Mouse (Mus musculus): ENCODE measurements at regions not wholly inside any gene's neighbourhood (a gene's known extent, or its start where the extent isn't known, plus 50 kb on each side); places are given as distances from the start of the nearest gene placed in this dataset.

DNA sequence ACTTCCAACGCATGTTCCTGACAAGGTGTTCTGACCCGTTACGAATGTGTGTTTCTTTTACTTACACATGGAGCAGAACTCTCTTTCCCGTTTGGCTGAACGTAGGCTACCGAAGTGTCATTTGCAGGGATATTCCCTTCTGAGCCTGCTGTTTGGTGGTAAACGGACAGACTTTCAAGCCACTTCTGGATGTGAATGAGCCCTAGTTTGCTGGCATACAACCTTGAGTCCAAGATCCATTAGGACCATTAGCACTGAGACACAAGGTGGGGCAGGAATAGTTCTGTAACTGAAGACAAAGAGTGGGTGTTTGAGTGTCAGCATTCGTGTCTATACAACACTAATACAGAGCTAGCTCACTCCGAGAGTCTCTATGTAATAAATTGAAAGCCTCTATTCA, 113.3 kb upstream of the Rmdn2 start:
- DNase-seq: no peak

DNA sequence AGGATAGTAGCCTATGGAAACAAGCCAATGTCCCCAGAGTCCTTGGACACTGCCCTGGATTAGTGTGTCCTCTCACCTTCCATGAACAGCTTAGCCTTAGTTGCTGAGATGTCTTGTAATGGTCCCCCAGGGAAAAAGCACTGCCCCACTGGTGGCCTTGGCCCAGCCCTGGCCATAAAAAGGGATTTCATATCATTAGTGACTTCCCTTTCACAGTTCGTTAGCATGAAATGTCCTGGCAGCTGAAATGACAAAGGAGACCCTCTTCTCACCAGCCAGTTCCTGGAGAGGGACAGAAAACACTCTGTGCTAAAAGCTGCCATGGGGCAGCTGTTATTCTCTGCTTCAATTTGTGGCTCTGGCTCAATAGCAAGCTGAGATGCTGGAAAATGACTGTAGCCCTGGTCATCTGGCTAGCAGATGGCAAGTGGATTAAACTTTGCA, 110.6 kb upstream of the Rmdn2 start:
- no peak for DNase-seq

DNA sequence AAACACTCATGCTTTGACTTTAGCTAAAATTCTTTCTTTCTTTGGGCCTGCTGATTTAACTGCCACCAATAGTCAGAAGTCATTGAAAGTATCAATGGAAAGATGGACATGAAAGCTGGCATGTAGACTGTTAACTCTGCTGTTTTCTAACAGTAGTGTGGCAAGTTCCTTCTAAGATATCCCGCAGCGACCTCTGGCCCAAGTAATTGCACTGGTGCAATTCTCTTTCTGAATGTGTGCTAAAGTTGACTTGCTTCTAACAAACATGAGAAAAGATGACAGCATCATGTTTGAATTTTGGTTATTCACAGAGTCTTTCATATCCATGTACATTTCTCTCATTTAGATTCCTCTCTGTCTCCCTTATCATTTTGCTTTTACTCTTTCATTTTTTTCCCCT, 109.7 kb upstream of the Rmdn2 start:
- no peak for DNase-seq

DNA sequence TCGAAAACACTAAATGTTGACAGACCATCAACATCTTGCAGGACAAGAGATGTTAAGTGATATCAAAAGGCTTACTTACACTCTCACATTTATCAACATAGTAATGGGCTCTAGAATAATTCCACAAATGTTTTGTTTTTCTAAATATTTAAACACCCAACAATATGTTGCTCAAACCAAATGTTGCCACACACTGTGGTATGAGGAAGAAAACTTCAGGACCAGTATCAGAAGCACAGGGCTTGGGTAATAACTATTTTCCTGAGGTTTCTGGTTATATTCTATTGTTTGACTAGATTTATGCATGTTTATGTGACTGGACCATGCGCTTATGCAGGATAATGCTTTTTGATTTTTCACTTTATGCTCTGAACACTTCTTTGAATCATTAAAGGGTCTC, 108.6 kb upstream of the Rmdn2 start:
- no peak for DNase-seq

DNA sequence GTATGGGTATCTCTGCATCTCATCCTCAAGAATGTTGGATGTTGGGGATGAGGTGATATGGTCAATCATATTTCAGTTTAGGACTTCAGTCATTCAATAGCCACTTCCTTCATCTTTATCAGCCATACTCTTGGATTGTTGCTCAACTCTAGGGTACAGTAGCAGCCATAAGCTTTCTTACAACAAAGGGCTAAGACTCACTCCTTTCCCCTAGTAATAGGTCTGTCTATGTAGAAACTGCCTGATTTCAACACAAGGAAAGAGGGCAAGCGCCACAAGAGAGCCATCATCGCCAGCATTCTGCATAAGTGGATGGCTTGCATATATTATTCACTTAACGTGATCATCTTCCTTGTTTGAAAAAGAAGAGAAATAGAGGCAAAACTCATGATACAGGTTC, 107.5 kb upstream of the Rmdn2 start:
- no peak for DNase-seq

DNA sequence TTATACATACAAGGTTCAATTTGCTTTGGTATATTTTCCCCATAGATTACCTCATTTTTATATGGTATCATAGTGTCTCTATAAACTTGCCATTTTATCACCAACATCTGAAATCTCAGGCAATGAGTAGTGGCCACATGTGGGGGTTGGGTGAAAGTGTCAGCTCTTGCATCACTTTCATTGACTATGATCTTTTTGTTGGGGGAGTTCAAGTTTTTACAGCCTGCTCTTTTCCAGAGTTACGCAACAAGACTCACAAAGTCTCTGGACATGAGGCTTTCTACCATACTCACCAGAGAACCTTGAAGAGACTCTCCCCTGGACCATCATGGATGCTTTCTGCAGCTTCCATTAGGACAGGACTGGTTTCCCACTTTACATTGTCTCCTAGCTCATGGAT, 106.1 kb upstream of the Rmdn2 start:
- no peak for DNase-seq

DNA sequence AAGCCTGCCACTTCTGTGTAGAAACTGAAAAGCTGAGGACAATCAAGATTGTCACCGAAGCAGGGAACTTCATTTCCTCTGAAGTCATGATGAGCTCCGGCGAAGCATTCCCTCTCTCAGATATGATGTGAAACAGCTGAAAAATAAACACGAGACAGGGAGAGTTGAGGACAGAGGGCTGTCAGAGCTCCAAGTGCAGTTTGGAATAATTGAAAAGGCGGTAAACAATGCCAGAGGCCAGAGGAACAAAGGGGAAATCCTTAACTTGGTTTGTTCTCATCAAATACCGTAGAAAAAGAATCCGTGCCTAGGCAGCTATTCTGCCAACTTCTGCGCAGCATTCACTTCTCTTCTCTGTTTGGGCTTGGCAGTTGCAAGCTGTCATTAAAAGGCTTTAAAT, 102.4 kb upstream of the Rmdn2 start:
- no peak for DNase-seq

DNA sequence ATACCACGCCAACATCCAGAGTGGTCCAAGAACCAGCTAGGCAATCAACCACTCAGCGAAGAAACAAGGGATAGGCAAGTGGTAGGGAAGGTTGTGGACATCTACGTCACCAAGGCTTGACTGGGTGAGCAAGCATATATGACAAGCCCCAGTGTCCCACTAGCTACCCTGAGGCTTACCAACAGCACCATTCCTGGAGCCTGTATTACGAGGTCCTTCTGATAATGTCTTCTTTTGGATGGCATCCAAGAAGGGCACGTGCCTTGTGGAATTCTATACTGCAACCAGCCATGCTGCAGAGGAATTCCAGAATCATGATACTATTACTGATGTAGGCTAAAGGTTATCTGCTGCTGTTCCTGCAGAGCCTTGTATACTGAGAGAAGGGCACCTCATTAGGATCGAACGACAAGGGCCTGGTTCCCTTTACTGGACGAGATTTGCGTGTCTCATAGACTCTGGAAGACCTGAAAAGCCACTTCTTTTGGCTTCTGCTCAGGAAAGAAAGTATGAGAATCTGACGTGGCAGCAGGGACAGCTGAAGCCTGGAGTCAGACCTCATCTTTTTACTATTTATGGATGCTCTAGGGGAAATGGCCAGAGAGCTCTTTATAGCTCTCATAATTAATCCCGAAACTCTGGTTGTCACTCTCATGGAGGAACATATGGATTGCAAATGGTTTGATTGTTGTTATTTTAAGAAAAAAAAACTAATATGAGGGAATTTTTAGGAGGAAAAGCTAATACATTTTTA, 101.5 kb upstream of the Rmdn2 start:
- no peak for DNase-seq

DNA sequence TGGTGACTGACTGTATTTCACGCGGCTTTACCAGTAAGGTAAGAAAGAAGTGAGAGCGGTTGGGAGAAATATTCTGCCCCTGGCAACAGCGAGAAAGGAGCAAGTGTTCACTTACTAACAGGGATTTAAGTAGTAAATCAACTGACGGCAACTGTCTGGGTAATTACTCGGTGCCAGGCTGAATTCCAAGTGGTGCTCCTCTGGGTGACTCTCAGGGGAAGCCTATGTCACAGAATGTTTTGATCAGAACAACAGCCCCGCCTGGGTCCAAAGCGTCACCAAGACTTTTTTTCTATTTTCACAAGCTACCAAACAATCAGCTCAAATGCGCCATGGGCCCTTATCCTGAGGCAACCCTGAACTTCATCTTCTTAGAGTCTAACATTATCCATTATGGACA, 100.4 kb upstream of the Rmdn2 start:
- no peak for DNase-seq

DNA sequence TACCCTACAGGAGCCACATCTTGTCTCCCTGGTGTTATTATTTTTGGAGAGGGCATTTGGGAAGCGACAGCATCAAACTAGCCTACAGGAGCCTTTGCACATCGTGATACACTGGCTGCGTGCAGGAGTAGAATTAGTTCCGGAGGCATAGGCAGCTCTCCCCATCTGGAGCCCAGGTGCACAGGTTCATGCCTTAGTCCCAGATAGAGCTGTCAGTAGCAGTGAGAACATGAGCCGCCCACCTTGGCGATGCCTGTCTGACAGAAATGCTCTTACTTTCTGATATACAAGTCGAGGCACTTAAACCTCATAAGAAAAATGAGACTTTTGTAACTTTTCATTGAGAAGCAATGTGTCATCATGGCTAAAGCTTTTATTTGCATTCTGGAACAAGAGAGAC, 97.6 kb upstream of the Rmdn2 start:
- DNase-seq: no peak

DNA sequence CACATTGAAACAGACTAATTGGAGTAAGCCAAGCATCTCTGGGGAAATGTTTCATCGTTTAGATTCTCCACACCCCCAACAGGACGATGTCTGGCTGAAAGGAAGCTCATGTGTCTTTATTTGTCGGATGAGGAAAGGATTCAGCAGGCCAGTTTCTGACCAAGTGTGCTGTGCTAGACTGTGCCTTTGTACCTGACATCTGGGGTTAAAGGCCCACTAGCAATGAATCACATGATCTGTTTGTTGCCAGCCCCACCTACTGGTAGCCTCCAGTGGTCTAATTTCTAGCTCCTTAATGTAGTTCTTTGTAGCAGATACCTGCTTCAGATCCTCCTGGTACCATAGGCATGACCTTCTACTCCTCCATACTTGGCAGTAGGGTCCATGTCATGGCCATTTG, 93.5 kb upstream of the Rmdn2 start:
- DNase-seq: no peak

DNA sequence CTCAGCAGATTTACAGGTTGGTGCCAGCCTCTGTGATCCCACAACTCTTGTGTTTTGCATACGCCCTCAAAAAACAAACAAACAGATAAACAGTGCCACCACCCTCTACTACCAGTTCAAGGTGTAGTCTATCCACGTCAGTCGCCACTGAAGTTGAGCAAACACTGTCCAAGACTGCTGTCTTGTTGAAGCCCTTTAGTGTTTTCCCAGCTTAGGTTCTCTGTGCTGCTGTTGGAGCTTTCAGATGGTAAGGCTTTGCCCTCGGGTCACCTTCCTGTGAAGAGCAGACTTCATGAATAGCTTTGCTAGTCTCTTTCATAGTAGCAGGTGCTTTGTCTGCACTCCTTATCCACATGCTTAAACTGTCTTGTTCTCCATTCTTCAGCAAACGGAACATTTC, 93.0 kb upstream of the Rmdn2 start:
- DNase-seq: no peak

DNA sequence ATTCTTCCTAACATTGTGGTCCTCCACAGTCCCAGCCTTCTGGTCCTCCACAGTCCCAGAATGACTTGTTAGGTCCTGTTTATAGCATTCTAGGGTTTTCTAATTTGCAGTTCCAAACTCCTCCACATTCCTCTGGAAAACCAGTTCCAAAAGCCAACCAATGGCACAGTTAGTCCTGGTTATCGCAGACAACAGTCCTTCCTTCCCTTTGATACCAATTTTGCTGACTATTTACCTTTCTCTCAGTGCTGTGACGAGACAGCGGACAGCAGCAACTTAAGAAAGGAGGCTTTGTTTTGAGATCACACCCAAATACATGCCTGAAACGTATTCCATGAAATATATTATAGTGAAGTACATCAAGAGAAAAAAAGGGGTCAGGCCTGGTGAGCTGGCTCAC, 92.3 kb upstream of the Rmdn2 start:
- no peak for DNase-seq

DNA sequence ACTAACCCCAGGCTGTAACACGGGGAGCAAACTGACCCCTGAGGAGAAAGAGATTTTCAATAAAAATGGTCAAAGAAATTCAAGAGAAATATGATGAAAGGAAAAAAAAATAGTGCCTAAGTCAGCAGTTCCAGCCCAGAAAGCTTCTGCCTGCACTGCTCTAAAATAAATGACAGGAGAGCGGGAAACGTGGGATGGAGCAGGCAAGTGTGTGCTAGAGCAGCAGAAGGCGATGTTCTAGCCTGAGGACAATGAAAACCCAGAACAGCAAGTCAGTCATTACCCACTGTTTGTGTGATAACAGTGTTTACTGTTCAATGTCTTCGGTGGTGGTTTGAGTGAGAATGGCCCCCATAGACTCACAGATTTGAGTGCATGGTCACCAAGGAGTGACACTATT, 91.4 kb upstream of the Rmdn2 start:
- no peak for DNase-seq

DNA sequence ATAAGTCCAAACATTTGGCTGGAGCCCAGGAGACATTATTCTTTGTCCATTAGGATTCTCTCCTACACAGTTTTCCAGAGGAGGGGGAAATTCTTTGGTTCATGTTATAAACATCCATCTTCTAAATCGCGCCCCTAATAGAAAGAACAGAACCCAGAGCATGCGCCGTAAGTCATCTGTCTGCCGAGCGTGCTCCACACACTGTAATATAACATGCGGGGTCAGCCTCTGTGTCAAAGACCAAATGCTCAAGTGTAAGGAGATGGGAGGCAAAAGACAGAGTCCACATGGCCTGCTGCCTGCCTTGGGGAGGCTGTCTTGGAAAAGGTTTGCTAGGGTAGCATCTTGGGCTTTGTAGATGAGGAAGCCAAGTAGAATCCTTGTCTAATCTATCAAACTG, 90.0 kb upstream of the Rmdn2 start:
- no peak for DNase-seq

DNA sequence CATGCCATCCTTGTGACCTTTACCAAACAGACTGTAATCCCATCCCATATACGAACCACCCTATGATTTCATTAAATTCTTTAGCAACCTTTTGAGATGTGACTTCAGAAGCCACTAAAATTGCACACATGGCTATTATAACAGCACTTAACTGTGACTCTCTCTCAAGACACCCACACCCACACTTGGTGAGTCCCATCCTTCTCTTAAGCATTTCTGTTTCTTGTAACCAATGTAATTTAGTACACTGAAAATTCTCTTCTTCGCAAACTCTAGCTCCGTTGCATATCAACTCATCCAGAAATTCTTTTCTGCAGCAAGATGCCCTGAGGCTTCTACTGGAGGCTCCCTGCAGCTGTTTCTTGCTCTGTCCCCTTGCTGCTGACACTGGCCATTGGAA, 88.4 kb upstream of the Rmdn2 start:
- DNase-seq: no peak

DNA sequence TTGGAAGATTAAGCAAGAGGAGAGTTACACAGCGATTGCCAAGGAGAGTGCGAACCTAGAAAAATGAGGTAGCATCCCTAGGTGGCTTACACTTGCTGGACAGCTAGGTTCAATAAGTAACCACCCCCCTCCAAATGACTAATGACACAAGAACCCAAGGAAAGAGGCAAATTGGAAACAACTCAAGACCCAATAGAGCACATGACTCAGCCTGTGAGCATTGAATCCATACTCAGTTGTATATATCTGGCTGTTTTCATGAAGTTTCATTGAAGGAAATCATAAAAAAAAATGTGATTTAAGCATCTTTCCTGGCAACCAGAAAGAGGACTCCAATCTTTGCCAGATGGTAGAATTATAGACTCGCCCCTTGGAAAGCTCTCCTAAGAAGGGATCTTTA, 84.3 kb upstream of the Rmdn2 start:
- DNase-seq: no peak

DNA sequence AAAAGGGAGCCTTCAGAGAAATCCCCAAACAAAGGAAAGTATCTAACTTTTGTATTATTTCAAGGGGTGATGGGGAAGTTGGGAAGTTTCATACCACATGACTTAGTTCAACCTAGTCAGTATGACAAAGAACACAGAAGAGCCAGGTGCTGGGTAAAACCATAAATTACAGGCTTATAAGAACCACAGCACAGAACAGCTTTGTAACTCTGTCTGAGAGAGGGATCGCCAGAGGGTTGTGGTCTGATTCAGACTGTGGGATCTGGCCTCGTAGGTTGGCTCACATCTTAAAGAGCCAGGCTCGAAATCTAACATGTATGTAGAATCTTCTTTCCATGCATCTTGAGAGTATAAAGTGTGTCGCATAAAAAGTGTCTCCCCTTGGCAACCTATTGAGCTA, 75.1 kb upstream of the Rmdn2 start:
- no peak for DNase-seq

DNA sequence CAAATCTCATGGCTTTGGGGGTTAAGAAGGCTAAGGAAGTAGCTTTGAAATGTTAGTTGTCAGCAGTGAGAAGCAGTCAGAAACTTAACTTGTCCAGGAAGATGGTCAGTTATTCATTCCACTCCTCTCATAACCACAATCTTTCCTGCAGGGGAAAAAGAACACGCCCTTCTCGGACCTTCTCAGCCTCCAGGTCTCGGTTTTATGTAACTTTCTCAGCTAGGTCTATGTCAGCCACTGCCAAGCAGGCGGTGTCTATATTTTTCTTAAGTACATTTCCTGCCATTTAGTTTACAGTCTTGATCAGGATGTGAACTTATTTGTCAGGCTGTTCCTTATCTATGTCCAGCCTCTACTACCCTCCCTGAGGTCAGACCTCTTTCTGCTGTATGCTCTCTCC, 72.9 kb upstream of the Rmdn2 start:
- DNase-seq: no peak

DNA sequence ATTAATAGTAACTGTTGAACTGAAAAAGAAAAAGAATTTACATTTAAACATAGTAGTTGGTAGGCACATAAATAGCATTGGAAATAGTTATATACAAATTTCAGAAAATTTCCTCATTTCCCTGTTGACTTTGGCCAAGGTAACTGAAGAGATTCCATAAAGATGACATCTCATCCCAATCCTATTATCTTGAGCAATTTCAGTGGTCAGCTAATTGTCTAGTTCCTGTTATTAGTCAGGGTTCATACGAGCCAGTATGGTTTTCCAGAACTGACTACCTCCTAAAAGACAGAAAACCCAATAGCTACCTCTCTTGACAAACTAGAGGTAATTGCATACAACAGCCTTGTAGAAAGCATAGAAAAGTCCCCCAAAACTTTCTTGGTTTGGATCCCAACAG, 71.6 kb upstream of the Rmdn2 start:
- DNase-seq: no peak

DNA sequence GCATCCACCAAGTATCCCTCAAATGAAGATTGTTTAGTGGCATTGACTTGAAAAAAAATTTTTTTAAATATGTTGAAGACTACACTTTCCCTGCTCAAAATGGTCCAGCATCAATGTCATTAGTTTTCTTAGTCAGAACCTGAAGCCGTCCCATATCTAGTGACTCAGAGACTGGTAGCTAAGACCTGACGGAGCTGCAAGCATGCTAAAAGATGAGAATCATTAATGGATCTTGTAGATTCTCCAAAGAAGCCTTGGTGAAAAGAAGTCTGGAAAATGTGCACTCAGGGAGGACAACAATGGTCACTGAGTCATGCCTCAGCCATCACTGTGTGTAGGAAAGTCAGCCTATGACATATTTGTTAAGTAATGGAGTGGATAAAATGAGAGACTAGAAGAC, 71.2 kb upstream of the Rmdn2 start:
- no peak for DNase-seq

DNA sequence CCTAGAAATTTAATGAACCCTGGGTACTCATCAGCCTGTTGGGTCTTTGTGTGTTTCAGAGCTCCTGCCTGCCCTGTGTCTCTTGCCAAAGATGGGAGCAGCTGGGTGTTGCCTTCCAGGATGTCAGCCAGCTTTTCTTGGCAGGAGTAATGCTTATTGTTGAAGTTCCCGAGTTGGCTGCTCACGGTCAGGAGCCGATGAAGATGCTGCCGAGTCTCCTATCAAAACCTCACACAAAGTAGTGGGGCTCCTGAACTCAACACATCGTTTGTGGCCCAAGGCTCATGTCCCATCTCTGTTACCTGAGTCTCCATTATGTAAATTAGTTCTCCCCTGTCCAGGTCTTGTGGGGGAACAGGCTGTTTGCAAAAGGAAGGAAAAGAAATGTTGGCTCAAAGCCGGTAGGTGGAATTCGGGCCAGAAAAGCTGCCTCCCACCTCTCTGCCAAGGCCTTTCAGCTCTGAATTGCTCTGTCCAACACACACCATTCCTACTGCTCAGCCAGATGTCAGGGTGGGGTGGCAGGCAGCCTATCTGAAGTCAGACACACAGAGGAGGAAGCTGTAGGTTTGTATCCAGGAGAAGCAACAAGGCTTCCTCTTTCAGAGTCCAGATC, 67.6 kb upstream of the Rmdn2 start:
- DNase-seq: peak; percentile 13

DNA sequence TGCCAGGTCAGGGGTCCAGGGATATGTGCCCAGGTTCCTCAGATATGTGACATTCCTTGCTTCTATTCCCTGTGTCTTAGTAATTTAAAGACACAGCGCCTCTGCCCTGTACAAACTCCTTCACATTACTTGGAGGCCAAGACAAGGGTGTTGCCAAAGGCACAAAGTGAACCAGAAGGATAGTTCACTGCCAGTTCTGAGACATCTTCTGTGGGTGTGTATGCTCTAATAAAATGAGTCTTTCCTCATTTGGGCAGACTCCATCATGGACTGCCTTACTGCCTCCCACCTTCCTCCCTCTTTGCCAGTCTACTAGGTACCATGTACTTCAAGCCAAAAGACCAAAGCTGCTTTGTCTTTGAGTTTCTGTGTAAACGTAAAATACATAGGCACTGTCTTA, 65.8 kb upstream of the Rmdn2 start:
- DNase-seq: no peak

DNA sequence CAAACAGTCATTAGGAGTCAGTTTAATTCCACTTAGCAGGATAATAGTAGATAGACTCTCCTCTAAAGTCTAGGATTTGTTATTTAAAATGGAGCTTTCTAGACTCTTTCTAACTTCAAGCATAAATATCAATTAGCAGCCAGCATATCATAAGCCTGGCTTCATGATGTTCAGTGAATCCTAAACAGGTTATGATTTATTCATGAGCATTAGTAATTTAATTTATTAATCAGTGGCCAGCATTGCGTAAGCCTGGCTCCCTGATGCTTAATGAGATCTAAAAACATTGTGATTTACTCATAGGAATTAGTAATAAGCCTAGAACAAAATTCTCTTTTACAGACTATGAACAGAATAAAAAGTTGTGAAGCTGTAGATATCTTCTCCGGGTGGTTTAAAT, 64.6 kb upstream of the Rmdn2 start:
- DNase-seq: no peak

DNA sequence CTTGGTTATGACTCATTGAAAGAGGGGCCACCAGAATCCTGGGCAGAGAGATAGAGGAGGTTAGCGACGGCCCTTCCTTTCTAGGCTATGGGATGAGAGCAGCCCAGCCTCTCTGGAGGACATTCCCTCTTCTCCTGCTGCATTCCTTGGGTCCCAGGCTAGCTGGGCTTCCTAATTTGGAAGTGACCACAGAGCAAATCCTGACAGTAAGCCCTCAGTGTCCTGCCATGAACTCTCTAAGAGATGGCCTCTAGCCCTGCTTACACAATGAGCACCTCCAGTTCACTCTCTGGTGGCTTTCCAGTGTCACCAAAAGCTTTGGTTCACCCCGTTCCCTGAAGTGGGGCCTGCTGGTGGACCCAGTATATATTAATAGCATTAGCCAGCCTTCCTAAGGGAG, 64.1 kb upstream of the Rmdn2 start:
- no peak for DNase-seq

Data from adrenal gland, postnatal 25 days (tissue).